Mouse (Mus musculus) natural killer cell, adult 2 months (primary cell): Measurements from ENCODE around the gene Tamm41.

Experiments used
- DNase-seq, 2 experiments: peaks; one replicate each; pipeline ENCODE4 v3.0.0; 2022; ENCODE audit warnings: low spot score in 2 of 2

Gene Tamm41

DNA sequence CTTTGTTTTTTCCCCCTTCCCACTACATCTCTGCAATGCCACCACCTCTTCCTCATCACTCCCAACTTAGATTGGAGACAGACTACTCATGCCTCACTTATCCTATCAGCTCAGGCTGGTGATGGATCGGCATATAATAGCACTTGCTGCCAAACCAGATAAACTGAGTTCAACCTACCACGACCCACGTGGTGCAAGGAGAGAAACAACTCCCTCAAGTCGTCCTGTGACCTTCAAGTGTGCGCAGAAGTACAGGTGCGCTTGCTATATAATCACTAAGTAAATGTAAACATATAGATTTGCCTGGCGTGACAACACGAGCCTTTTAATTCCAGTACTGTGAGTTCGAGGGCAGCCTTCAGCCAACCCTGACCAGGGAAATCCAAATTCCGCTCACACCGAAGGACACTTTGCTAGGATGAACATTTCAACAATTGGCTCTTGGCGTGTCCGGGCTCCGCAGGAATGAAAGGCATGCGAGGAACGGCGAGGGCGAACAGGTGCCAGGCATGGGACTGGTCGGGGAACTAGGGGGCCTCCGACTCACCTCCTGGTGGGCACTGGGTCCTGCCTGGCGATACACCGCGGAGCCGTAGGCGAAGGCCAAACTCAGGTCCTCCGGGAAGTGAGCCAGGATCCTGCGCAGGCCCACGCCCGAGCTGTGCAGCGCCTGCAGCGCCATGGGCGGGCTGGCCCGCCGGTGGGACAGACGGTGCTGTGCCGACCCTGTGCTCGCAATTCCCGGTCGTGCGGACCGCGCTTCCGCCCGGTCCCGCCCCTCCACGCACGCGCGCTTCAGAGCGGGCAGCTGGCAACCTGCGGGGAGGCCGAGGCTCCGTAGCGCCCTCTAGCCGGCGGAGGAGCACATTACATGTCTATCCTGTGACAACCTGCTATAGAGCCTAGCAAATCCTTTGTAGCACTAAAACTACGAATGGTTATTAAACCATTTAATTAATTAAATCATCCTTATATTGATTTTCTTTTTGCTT is at the start of gene Tamm41:
TSS of gene Tamm41 (minus strand) at position 774 of the 992 bp plus-strand sequence.
- peak; percentile 73 to 82 for DNase-seq

DNA sequence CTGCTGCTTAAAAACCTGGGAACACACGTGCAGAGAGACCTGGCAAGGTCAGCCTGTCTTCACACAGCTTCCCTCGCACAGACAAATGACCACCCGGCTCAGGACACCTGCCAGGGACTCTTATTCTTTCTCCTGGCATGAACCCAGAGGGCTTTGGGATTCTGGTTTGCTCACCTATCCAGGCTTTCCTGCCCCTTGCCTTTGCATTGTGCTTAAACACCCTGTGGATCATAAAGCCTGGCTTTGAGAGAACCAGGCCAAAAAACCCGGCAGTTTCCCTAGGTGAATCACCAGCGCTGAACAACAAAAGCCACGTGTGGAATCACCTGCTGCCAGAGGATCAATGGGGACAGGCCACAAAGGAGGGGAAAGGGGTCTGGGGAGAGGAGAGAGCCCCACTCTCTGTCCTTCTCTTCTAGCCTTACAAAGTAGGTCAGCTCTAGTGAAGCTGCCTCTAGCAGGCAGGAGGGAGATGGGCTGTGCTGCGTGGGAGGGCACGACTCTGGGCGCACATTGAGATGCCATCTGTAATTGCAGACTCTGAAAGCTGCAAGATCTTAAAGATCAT is 47.7 kb upstream of the Tamm41 start:
- DNase-seq = no peak

DNA sequence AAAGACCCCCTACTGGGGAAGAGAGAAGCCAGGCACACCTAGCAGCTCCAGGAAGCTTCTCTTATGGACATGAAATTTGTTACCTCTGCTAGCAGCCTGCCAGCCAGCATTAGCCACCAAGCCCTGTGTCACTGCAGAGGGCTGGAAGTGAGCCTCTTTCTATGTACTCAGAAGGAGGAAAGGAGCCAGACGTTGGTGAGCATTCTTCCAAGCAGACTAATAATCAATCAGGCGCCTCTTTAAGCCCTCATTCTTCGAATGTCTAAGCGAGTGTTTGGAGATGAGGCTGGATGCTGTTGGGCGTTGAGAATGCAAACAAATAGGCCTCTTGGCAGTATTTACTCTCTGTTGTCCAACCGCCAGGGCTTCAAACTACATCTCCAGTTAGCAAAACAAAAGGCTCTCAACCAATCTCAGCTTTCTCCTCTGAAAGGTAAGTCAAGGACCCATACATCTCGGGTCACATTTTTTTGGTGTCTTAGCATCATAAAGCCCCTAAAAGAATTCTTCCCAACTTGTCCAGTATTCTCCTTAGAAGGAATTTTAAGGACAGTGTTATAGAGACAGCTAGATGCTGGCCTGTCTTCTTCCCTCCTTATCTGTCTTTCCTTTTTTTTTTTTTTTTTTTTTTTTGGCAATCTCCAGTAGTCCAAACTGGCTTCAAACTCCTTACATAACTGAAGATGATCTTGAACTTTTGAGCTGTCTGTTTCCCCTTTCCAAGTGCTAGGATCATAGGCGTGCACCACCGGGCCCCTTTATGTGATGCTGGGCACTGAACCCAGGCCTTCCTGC is 39.3 kb upstream of the Tamm41 start:
- DNase-seq = no peak

DNA sequence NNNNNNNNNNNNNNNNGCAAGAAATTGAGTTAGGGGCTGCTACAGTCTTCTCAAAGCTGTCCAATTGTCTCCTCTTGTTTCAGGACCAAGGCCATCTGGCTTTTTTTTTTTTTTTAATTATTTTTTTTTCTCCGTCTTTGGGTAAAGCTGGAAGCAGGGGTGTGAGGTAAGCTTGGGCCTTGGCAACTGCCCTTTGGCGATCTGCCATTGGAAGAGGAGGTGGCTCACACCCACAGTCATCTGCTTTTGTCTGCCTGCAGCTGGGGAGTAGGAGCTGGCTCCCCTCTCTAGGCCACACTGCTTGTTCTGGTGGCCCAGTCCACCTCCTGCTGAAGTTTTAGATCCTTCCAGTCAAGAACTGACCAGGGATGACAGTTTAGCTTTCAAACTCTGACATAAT is 34.3 kb upstream of the Tamm41 start:
- DNase-seq = no peak

DNA sequence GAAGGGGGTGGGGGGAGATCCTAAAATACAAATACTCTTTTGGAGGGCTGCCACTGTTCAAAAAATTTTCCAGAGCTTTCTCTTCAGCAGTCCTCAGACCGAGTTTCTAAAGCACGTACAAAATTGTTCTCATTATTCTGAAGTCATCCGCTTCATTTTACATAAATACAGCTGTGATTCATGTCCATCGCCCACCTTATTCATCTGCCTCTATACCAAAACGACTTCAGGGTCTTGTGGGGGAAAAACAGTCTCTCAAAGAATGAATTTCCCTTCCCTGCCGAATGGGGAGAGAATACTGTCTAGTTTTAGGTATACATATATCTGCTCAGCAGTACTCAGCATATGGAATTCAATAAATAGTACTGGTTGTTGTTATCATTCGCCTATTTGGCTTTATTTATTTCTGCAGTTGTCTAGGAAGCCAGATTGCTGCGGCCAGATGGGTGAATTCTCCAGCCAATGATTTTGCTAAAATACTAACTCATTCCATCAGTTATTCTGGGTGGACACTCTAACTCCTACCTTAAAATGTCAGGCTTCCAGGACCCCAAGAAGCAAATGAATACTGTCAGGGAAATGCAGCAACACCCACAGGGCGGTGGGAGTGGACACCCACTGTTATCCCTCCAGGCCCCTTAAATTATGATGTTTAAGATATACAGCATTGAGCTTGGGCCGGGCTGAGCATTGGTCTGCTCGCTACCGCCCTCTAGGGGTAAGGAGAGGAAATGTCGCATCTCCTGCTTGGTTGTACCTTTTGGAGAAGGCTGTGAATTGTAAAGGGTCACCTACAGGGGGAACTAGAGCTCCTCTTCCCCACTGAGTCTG is 27.9 kb upstream of the Tamm41 start:
- peak; percentile 38 to 59 for DNase-seq

DNA sequence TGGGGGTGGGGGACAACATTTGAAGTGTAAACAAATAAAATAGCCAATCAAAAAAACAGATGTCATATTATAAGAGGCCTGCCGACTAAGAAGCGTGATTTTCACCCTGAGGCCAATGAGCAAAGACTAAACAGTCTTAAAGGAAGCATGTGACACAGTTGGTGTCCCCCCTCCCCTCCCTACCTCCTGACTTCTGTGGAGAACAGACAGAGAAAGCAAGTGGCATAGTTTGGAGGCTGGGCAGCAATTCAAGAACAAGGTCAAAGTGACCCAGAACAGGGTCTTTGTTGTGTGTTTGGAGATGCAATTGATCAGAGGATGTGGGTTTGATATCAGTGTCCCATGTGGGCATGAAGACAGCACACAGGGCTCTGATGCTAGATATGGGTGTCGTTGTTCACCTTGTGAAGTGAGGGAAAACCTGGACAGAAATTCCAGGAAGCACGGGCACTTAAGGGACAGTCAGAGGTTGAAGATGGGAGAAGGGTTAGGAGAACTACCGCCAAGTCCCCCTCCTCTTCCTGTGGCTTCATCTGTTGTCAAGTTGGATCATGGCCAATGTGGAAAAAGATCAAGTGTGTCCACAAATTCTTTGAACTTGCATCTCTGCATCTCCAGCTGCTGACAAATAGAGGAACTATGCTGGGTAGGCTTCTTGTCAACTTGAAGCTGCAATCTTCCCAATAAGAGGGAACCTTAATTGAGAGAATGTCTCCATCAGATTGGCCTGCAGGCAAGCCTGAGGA is 25.1 kb upstream of the Tamm41 start:
- DNase-seq = peak in 1 of 2 experiments; percentile 1

DNA sequence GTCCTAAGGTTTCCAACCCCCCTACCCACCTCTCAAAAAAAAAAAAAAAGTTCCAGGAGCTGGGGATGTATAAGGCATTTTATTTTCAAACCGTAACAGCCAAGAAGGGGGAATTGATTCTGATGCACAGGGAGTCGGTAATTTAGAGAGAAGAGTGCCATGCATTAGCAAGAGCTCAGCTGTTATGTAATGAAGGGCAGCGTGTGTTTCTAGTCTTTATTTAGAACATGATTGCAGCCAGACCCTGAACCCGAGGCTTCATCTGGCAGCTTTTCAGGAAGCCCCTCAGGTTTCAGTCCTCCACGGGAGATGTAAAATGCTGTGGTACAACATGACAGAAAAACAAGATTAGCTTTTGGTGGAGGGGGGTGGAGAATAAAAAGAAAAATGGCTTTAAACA is 21.6 kb upstream of the Tamm41 start:
- no peak for DNase-seq

DNA sequence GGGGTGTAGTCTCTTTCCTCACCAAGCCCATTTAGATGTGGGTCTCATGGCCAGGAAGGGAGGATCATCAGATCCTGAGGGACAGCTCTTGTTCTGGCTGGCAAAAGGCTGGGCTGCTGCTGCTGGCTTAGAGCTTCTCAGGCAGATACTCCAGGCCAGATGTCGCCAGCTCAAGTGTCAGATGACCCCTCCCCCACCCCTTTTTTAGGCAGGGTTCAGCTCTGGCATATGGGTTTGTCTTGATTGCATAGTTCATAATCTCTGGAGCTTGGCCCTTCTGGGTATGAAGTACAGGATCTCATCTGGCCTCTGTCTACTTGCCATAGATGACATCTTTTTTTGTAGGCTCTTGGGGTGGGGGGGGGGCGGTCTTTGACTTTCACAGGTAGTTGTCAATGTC is 19.0 kb upstream of the Tamm41 start:
- DNase-seq = no peak

DNA sequence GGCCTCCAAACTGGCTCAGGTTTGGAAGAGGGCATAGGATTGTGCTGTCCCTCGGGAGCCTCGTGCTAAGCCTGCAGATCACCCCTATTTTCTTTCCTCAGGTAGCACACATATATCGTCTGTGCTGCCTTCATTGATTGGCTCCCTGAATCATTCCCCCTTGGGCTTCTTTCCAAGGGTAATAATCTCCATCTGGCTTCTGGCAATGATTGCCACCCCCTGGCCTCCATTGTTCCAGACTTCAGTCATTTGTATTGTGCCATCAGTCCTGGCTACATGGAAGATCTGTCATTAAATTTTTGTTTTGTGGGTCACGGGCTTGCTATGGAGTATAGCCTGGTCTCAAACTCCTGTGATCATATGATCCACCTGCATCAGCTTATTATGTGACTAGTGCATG is 17.8 kb upstream of the Tamm41 start:
- DNase-seq = no peak

DNA sequence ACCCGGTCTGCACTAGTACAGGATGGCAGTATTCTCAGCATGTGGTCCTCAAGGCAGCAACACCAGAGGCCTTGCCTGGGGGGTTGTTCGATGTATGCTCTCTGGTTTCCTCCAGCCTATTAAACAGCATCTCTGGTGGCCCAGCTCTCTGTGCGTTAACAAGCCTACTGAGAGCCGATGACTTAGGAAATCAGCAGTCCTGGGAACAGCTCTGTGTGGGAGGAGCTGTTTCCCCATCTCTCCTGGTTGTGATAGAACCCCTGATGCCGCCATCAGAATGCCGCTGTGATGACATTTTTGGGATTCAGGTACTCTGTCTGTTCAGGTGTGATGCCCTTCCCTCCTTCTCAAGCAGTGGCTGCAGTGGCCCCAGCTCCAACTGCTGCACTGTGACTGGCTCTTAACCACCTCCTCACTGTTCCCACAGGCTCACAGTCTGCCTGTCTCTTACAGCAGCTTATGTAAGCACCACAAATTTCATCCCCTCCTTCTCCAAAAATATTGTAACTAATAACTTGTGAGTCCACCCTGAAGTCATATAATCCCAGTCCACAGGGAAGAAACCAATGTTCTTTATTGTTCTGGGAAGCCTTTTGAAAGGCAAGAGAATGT is 14.0 kb upstream of the Tamm41 start:
- no peak for DNase-seq

DNA sequence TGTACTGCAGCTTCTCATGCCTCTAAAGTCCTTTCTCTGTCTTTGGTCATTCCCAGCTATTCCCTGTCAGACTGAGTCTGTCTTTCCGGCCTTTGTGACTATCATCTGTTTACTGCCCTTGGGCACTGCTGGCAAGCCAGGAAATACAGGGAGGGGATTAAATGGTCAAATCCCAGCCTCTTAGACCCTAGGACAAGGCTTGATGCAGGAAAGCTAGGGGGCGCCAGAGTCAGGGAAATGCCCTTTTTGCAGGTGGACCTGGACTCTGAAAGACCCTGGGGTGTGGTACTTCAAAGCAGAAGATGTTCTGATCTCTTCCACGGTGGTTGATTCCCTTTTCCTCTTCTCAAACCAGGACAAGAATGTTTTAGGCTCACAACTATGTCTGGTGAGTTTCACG is 11.3 kb upstream of the Tamm41 start:
- no peak for DNase-seq

DNA sequence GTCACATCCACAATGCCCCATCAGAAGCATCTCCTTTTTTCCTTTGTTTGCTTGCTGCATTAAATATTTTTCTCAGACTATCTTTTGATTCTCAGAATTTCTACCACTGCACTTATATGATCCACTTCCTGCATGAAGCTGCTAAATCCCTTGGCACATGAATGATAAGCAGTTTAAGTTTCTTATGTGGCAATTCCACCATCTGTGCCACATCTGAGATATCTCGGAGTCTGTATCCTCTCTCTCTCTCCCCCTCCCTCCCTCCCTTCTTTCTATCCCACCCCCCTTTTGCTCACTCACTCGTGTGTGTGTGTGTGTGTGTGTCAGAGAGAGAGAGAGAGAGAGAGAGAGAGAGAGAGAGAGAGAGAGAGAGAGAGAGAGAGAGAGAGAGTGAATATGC is 10.1 kb upstream of the Tamm41 start:
- no peak for DNase-seq

DNA sequence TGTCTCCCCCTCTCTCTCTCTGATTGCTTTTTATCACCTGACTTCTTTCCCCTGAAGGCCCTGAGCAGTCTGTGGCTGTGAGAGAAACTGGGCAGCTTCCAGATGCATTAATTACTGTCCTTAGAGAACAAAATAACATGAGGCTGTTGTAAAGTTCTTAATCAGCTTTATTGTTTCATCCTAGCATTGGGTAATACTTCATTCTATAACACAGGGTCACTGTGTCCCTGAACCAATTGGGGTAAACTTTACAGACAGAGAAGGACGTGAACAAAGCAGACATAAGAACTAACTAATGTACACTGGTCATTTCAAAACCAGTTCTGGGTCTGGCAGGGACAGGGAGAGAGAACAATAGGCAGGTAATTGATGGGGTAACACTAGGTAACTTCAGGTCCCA is 8.4 kb upstream of the Tamm41 start:
- no peak for DNase-seq

DNA sequence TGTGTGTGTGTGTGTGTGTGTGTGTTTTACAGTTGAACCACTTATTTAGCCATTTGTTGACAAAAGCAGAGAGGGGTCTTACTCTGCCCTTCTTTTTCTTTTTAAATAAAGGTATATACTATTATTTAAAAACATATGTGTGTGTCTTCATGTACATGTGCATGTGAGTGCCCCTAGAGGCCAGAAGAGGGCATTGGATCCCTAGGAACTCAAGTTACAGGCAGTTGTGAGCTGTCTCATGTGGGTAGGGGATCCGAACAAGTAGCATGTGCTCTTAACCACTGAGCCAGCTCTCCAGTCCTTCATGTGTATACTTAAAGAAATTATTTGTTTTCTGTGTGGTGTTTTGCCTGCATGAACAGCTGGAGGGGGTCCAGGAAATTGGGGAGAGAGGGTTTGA is 7.0 kb upstream of the Tamm41 start:
- peak in 1 of 2 experiments; percentile 2 for DNase-seq

DNA sequence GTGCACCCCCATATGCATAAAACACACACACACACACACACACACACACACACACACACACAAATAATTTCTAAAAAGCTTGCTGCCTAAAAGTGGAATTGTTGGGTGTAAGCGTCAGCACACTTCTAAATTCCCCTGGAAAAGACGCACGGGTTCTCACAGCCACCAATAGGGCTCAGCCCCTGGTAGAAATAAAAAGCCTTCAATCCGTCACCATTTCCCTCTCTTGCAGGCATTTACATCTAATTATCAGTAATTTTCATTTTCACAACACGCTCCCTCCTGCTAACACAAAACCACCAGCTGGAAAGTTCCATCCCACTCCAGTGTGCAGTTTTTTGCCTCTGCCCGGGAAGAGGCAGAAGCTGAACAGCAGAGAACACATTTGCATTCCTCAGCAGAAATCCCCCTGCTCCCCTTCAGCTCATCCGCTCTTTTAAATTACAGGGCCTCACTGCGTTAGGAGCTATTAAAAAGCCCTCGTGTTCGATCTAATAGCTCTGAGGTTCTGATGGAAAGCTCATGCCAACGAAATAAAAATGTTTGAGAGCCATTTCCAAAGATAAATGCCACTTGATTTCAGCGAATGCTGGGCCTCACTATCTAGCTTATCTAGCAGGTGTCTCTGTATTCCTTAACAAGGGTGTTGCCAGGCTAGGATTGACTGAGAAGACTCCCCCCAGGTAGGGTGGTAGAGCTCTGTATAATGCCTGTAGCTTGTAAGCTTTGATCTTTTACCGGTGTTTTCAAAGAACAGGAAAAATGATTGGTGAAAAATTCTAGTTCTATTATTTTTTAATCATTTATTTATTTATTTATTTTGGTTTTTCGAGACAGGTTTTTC is 6.2 kb upstream of the Tamm41 start:
- no peak for DNase-seq

DNA sequence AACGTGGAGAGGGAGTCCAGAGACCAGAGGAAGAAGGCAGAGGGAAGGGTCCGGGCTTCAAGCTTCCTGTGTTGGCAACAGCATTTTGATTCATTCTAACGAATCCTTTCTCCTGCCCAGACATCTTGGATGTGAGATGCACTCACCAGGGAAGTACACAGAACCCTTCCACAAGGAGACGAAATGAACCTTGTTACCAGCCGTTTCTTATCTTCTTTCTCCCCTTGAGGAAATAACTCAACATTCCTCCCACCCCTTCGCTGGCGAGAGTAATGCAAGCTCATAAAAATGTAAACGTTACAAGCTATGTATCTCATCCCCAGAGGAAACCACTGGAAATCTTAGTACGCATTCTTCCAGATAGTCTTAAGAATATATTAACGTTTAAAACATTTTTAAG is 4.9 kb upstream of the Tamm41 start:
- no peak for DNase-seq

DNA sequence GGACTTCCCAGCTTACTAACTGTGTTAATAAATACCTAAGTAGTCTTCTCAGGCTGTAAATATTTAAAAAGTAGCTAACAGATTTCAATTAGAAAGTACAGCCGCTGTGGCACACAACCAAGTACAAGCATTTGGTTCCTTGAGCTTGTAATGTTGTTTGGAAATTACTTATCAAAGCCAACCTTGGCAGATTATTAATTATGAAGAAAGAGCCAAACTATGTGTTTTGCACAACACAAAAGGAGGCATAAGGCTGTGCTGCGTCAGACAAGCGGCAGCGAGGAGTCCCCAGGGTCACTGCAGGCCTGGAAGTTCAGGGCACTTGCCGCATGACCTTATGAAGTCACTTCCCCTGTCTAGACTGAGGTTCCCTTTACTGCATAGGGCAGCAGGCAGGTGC is 4.2 kb downstream of the Tamm41 start:
- no peak for DNase-seq

DNA sequence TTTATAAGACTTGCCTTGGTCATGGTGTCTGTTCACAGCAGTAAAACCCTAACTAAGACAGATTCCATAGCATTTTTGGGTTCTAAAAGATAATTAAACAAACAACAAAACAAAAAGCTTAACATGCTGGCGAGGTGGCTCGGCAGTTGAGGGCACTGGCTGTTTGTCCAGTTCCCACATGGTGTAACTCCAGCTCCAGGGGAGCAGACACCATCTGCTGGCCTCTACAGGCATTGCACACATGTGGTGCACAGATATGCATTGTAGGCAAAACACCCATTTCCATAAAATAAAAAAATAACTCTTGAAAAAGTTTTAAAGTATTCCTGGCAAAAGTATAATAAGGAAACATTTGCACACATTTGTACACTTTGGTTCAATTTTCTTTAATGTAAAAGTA is 7.6 kb downstream of the Tamm41 start:
- no peak for DNase-seq

DNA sequence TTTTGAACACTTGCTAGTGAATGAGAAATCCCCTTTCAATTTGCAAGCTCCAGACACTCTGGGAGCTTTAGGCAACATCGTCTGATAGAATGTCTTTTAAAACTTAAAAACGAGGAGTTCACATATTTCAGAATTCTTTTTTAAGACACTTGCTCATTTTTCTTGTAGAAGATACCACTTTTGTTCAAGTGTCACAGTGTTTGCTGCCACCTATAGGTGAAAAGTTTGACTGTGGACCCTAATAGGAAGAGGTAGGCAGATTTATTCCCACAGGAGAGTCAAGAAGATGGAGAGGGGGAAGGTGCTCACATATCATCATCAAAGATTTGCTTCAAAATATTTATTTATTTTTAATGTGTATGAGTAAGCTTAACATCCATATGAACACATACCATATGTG is 8.4 kb downstream of the Tamm41 start:
- no peak for DNase-seq
